Mouse (Mus musculus): ENCODE measurements around the gene Pds5b. TPM values are rescaled to one million over a fixed set of nuclear protein-coding genes. Genes with fewer than 3 reads are reported as not detected.

The Pds5b gene
- polyA plus RNA-seq, 1 experiment from 2014 or later = 46.8 TPM

- H3K36me3 ChIP-seq = peaks cover 42% of the 10 kb centered on the region
- ATAC-seq (ENCODE audit: insufficient number of reproducible peaks, insufficient read depth, low FRiP score, low TSS enrichment) = no peak
- no peaks in the 10 kb centered on the region for H3K9me3 ChIP-seq
- no peaks in the 10 kb centered on the region for H3K27me3 ChIP-seq
- H3K4me3 ChIP-seq = no peak overlapping the region
- no peaks in the 10 kb centered on the region for H3K4me1 ChIP-seq
- no peak overlapping the region for H3K4me2 ChIP-seq (replicated peaks)
- no peak overlapping the region for H3K27ac ChIP-seq
- WGBS = 90% methylated on average over 2 of the region's 2 CpGs
- no peak overlapping the region for H3K9ac ChIP-seq
These were observed 115.5 kb downstream of the Pds5b start for GRCm38 (mm10) chr5:150789039-150789438.

GRCm38 (mm10) chr5:150794181-150794580 lies 120.6 kb downstream of the Pds5b start:
- no peak overlapping the region for H3K4me3 ChIP-seq
- no peak overlapping the region for H3K4me2 ChIP-seq (replicated peaks)
- no peak overlapping the region for H3K9ac ChIP-seq
- no peaks in the 10 kb centered on the region for H3K27me3 ChIP-seq
- no peaks in the 10 kb centered on the region for H3K9me3 ChIP-seq
- ATAC-seq (ENCODE audit: insufficient number of reproducible peaks, insufficient read depth, low FRiP score, low TSS enrichment) = no peak
- peaks cover 45% of the 10 kb centered on the region for H3K36me3 ChIP-seq
- WGBS = 94% methylated on average over 6 of the region's 6 CpGs
- no peaks in the 10 kb centered on the region for H3K4me1 ChIP-seq
- H3K27ac ChIP-seq = no peak overlapping the region

GRCm38 (mm10) chr5:150800056-150800455 lies 126.5 kb downstream of the Pds5b start:
- H3K9ac ChIP-seq = no peak overlapping the region
- no peaks in the 10 kb centered on the region for H3K27me3 ChIP-seq
- no peaks in the 10 kb centered on the region for H3K4me1 ChIP-seq
- no peak overlapping the region for H3K4me2 ChIP-seq (replicated peaks)
- H3K4me3 ChIP-seq = no peak overlapping the region
- H3K27ac ChIP-seq = no peak overlapping the region
- WGBS = 88% methylated on average over 2 of the region's 2 CpGs
- peaks cover 41% of the 10 kb centered on the region for H3K36me3 ChIP-seq
- no peak for ATAC-seq (ENCODE audit: insufficient number of reproducible peaks, insufficient read depth, low FRiP score, low TSS enrichment)
- no peaks in the 10 kb centered on the region for H3K9me3 ChIP-seq

- ATAC-seq (ENCODE audit: insufficient number of reproducible peaks, insufficient read depth, low FRiP score, low TSS enrichment) = no peak
- H3K27ac ChIP-seq = no peak overlapping the region
These were observed 140.8 kb downstream of the Pds5b start for GRCm38 (mm10) chr5:150814111-150814990.

GRCm38 (mm10) chr5:150815400-150815799 lies 141.9 kb downstream of the Pds5b start:
- Histone ChIP-seq H3K27me3 (no peaks in the 10 kb centered on the region), H3K36me3 (peaks cover 4% of the 10 kb centered on the region; the same call in 1 of the 2 replicates), H3K27ac (no peak overlapping the region), H3K9me3 (no peaks in the 10 kb centered on the region), H3K4me1 (no peaks in the 10 kb centered on the region), H3K9ac (no peak overlapping the region), H3K4me3 (no peak overlapping the region), H3K4me2 (replicated peaks) (no peak overlapping the region)
- no peak for ATAC-seq (ENCODE audit: insufficient number of reproducible peaks, insufficient read depth, low FRiP score, low TSS enrichment)
- 89% methylated on average over 4 of the region's 4 CpGs for WGBS

More at GRCm38 (mm10) chr5:150814111-150814990, 140.8 kb downstream of the Pds5b start:
- H3K36me3 ChIP-seq = peaks cover 4% of the 10 kb centered on the region; the same call in 1 of the 2 replicates
- H3K9ac ChIP-seq = no peak overlapping the region
- H3K4me1 ChIP-seq = no peaks in the 10 kb centered on the region
- H3K9me3 ChIP-seq = no peaks in the 10 kb centered on the region
- no peaks in the 10 kb centered on the region for H3K27me3 ChIP-seq
- WGBS = 80% methylated on average over 13 of the region's 13 CpGs
- no peak overlapping the region for H3K4me3 ChIP-seq
- no peak overlapping the region for H3K4me2 ChIP-seq (replicated peaks)

GRCm38 (mm10) chr5:150816775-150817174 lies 143.2 kb downstream of the Pds5b start:
- H3K4me2 ChIP-seq (replicated peaks) = no peak overlapping the region
- WGBS = 85% methylated on average over 5 of the region's 5 CpGs
- H3K9me3 ChIP-seq = no peaks in the 10 kb centered on the region
- no peaks in the 10 kb centered on the region for H3K4me1 ChIP-seq
- no peak overlapping the region for H3K9ac ChIP-seq
- no peaks in the 10 kb centered on the region for H3K27me3 ChIP-seq
- H3K4me3 ChIP-seq = no peak overlapping the region
- ATAC-seq (ENCODE audit: insufficient number of reproducible peaks, insufficient read depth, low FRiP score, low TSS enrichment) = no peak
- no peaks in the 10 kb centered on the region for H3K36me3 ChIP-seq
- no peak overlapping the region for H3K27ac ChIP-seq

GRCm38 (mm10) chr5:150818041-150818440 lies 144.5 kb downstream of the Pds5b start:
- Histone ChIP-seq H3K9ac (no peak overlapping the region), H3K4me3 (no peak overlapping the region), H3K27me3 (no peaks in the 10 kb centered on the region), H3K9me3 (no peaks in the 10 kb centered on the region), H3K4me1 (no peaks in the 10 kb centered on the region), H3K4me2 (replicated peaks) (no peak overlapping the region), H3K36me3 (no peaks in the 10 kb centered on the region), H3K27ac (no peak overlapping the region)
- 72% methylated on average over 2 of the region's 2 CpGs for WGBS
- no peak for ATAC-seq (ENCODE audit: insufficient number of reproducible peaks, insufficient read depth, low FRiP score, low TSS enrichment)

GRCm38 (mm10) chr5:150818886-150819285 lies 145.3 kb downstream of the Pds5b start:
- Histone ChIP-seq H3K27ac (no peak overlapping the region), H3K4me2 (replicated peaks) (no peak overlapping the region), H3K4me1 (no peaks in the 10 kb centered on the region), H3K9ac (no peak overlapping the region), H3K4me3 (no peak overlapping the region), H3K27me3 (no peaks in the 10 kb centered on the region), H3K36me3 (no peaks in the 10 kb centered on the region), H3K9me3 (no peaks in the 10 kb centered on the region)
- ATAC-seq (ENCODE audit: insufficient number of reproducible peaks, insufficient read depth, low FRiP score, low TSS enrichment) = no peak
- 82% methylated on average over 4 of the region's 4 CpGs for WGBS

GRCm38 (mm10) chr5:150819520-150819919 lies 146.0 kb downstream of the Pds5b start:
- Histone ChIP-seq H3K4me3 (no peak overlapping the region), H3K9me3 (no peaks in the 10 kb centered on the region), H3K36me3 (no peaks in the 10 kb centered on the region), H3K27ac (no peak overlapping the region), H3K4me2 (replicated peaks) (no peak overlapping the region), H3K27me3 (no peaks in the 10 kb centered on the region), H3K4me1 (no peaks in the 10 kb centered on the region), H3K9ac (no peak overlapping the region)
- 72% methylated on average over 5 of the region's 5 CpGs for WGBS
- no peak for ATAC-seq (ENCODE audit: insufficient number of reproducible peaks, insufficient read depth, low FRiP score, low TSS enrichment)

GRCm38 (mm10) chr5:150821152-150821551 lies 147.6 kb downstream of the Pds5b start:
- Histone ChIP-seq H3K9me3 (no peaks in the 10 kb centered on the region), H3K4me1 (no peaks in the 10 kb centered on the region), H3K4me2 (replicated peaks) (no peak overlapping the region), H3K9ac (no peak overlapping the region), H3K36me3 (no peaks in the 10 kb centered on the region), H3K27ac (no peak overlapping the region), H3K27me3 (no peaks in the 10 kb centered on the region), H3K4me3 (no peak overlapping the region)
- WGBS = 83% methylated on average over 4 of the region's 4 CpGs
- ATAC-seq (ENCODE audit: insufficient number of reproducible peaks, insufficient read depth, low FRiP score, low TSS enrichment) = no peak

GRCm38 (mm10) chr5:150822781-150823180 lies 149.2 kb downstream of the Pds5b start:
- no peak overlapping the region for H3K4me2 ChIP-seq (replicated peaks)
- WGBS = 88% methylated on average over 6 of the region's 6 CpGs
- no peak for ATAC-seq (ENCODE audit: insufficient number of reproducible peaks, insufficient read depth, low FRiP score, low TSS enrichment)

GRCm38 (mm10) chr5:150823361-150823760 lies 149.8 kb downstream of the Pds5b start:
- no peaks in the 10 kb centered on the region for H3K9me3 ChIP-seq
- no peak overlapping the region for H3K4me3 ChIP-seq
- no peak overlapping the region for H3K27ac ChIP-seq
- H3K4me2 ChIP-seq (replicated peaks) = no peak overlapping the region
- H3K9ac ChIP-seq = no peak overlapping the region
- ATAC-seq (ENCODE audit: insufficient number of reproducible peaks, insufficient read depth, low FRiP score, low TSS enrichment) = no peak
- 75% methylated on average over 3 of the region's 3 CpGs for WGBS
- no peaks in the 10 kb centered on the region for H3K27me3 ChIP-seq
- H3K36me3 ChIP-seq = no peaks in the 10 kb centered on the region
- H3K4me1 ChIP-seq = no peaks in the 10 kb centered on the region

More at GRCm38 (mm10) chr5:150822781-150823180, 149.2 kb downstream of the Pds5b start:
- Histone ChIP-seq H3K9me3 (no peaks in the 10 kb centered on the region), H3K27me3 (no peaks in the 10 kb centered on the region), H3K36me3 (no peaks in the 10 kb centered on the region), H3K4me3 (no peak overlapping the region), H3K9ac (no peak overlapping the region), H3K27ac (no peak overlapping the region), H3K4me1 (no peaks in the 10 kb centered on the region)

Measured in embryonic facial prominence, embryonic 12.5 days (tissue).